Mouse (Mus musculus) liver, adult 2 months (tissue): ENCODE measurements around the gene Btrc. TPM values are rescaled to one million over a fixed set of nuclear protein-coding genes. Genes with fewer than 3 reads are reported as not detected.
"Not testable (repeated sequence)": the region's sequence is repeated elsewhere in the genome, so short reads cannot be mapped to it uniquely, and the experiment has no call there.

Experiments
- DNase-seq: peaks from one replicate; pipeline ENCODE4 v3.0.0-alpha.2; 2011; ENCODE audit warnings: low read depth, low spot score; ENCODE audit errors: extremely low read depth
- H3K27ac ChIP-seq: fragments of 200-500 bp; replicated peaks from 2 replicates; pipeline ENCODE4 v1.5.1; 2012; ENCODE audit warnings: low read depth, mild to moderate bottlenecking, control low read depth, inconsistent platforms, low read length; ENCODE audit not compliant: insufficient read depth
- H3K27me3 ChIP-seq: fragments of 200-500 bp; 2 replicates; pipeline ENCODE4 v1.6.1; 2012; ENCODE audit warnings: mild to moderate bottlenecking, moderate library complexity, low read length, inconsistent platforms; ENCODE audit not compliant: control insufficient read depth, insufficient read depth
- H3K36me3 ChIP-seq: fragments of 200-500 bp; 2 replicates; pipeline ENCODE4 v1.6.1; 2012; ENCODE audit warnings: low read length, inconsistent platforms; ENCODE audit not compliant: control insufficient read depth, insufficient read depth
- H3K4me1 ChIP-seq: fragments of 200-500 bp; 2 replicates; pipeline ENCODE4 v1.6.1; 2011; ENCODE audit warnings: low read length; ENCODE audit not compliant: control insufficient read depth, insufficient read depth
- H3K4me3 ChIP-seq: fragments of 200-500 bp; 2 replicates; pipeline ENCODE4 v1.5.1; 2011; ENCODE audit warnings: low read depth, mild to moderate bottlenecking, control low read depth, low read length, moderate library complexity; ENCODE audit not compliant: insufficient read depth
- H3K79me2 ChIP-seq: fragments of 200-500 bp; 2 replicates; pipeline ENCODE4 v1.6.1; 2012; ENCODE audit warnings: inconsistent platforms, mild to moderate bottlenecking, low read length, moderate library complexity; ENCODE audit not compliant: control insufficient read depth, insufficient read depth
- H3K9ac ChIP-seq: fragments of 200-500 bp; 2 replicates; pipeline ENCODE4 v1.6.1; 2012; ENCODE audit warnings: low read depth, mild to moderate bottlenecking, control low read depth, inconsistent platforms, low read length
- CTCF ChIP-seq: fragments of 200-500 bp; IDR thresholded peaks from 2 replicates; pipeline ENCODE4 v1.5.1; 2011; ENCODE audit warnings: low read depth, low read length, control low read depth
- POLR2A ChIP-seq: fragments of 200-500 bp; IDR thresholded peaks from 2 replicates; pipeline ENCODE4 v1.6.1; 2011; ENCODE audit warnings: low read length, control low read depth; ENCODE audit not compliant: insufficient read depth; ENCODE audit errors: extremely low read depth
- WGBS: fragments of 180-500 bp; shearing (Covaris S2); methylation state at CpG from one replicate; pipeline ENCODE4 v1.1.7; 2018; 5-methylcytosine and 5-hydroxymethylcytosine counted together
- polyA plus RNA-seq: library from polyadenylated mRNA; depleted of rRNA; stranded (reverse); fragments of >200 nt; gene quantifications from 2 replicates; pipeline ENCODE4 v1.2.3, GENCODE M21; 2012
- total RNA-seq: library from RNA; depleted of rRNA; stranded (reverse); fragments of >200 nt; gene quantifications from 2 replicates; pipeline ENCODE4 v1.2.3, GENCODE M21; 2014

Gene Btrc
- total and polyA plus RNA-seq, 2 experiments = 7.8 to 10.9 TPM

DNA sequence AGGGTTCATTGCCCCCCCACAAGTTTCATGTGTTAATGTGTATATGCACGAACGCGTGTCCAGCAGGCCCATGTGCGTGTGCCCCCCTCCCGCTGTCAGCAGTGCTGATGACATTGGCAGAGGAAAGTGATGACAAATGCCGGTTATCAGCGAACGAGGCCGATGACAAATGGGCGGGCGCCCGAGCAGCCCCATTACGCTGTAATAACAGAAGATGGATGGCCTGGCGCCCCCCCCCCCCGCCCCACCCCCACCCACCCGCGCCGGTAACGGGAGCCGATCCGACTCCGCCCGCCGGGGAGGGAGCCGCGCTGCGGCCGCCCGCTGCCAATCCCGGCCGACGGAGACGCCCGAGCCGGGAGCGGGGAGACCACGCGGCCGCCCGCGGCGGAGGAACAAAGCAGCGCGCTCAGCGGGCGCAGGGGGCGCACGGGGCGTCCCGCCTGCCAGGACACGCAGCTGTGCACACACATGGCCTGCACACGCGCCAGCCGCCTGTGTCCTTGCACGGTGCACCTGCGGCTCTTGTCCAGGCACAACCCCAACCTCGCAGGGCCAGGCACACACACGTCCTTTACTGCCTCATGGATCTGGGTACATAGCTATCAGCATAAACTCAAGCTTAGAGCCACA lies 178.0 kb downstream of the Btrc start:
- Histone ChIP-seq H3K4me3 (peak overlapping the region; percentile 19; the same call in 1 of the 2 replicates), H3K79me2 (no peaks in the 10 kb centered on the region), H3K36me3 (no peaks in the 10 kb centered on the region), H3K4me1 (peaks cover 6% of the 10 kb centered on the region; the same call in 1 of the 2 replicates), H3K9ac (peak overlapping the region; percentile 6; the same call in 1 of the 2 replicates), H3K27me3 (peaks cover 8% of the 10 kb centered on the region), H3K27ac (no peak overlapping the region)
- WGBS = 3% methylated on average over 58 of the region's 58 CpGs
- TF ChIP-seq POLR2A (no peak), CTCF (no peak)
- DNase-seq = no peak

DNA sequence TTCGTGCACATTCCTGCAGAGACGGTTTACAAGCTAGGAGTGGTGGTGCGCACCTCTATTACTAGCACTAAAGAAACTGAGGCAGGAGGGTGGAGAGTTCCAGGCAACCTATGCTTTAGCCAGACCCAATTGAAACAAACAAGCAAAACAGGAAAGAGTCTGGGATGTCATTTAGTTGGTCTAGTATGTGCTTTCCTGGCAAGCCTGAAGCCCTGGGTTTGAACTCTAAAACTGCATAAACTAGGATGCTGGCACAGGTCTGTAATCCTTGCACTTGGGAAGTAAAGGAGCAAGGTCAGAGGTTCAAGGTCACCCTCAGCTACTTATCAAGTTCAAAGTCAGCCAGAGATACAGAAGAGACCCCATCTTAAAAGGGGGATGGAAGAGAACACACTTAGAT lies 178.5 kb downstream of the Btrc start:
- TF ChIP-seq POLR2A (no peak), CTCF (no peak)
- 41% methylated on average over 3 of the region's 3 CpGs for WGBS
- H3K27ac ChIP-seq = no peak overlapping the region

GRCm38 (mm10) chr19:45544152-45544924 lies 180.8 kb downstream of the Btrc start:
- H3K36me3 ChIP-seq = no peaks in the 10 kb centered on the region
- TF ChIP-seq CTCF (no peak), POLR2A (no peak)
- H3K4me3 ChIP-seq = peak overlapping the region; percentile 42; the same call in 1 of the 2 replicates
- H3K9ac ChIP-seq = no peak overlapping the region
- no peak for DNase-seq
- peaks cover 8% of the 10 kb centered on the region for H3K27me3 ChIP-seq
- 5% methylated on average over 21 of the region's 26 CpGs for WGBS
- H3K27ac ChIP-seq = no peak overlapping the region
- H3K79me2 ChIP-seq = no peaks in the 10 kb centered on the region
- peaks cover 6% of the 10 kb centered on the region; the same call in 1 of the 2 replicates for H3K4me1 ChIP-seq

More for the DNA sequence above, 178.5 kb downstream of the Btrc start:
- peaks cover 8% of the 10 kb centered on the region for H3K27me3 ChIP-seq
- no peak overlapping the region for H3K4me3 ChIP-seq
- peaks cover 6% of the 10 kb centered on the region; the same call in 1 of the 2 replicates for H3K4me1 ChIP-seq
- DNase-seq = no peak
- no peaks in the 10 kb centered on the region for H3K79me2 ChIP-seq
- H3K9ac ChIP-seq = no peak overlapping the region
- H3K36me3 ChIP-seq = no peaks in the 10 kb centered on the region

DNA sequence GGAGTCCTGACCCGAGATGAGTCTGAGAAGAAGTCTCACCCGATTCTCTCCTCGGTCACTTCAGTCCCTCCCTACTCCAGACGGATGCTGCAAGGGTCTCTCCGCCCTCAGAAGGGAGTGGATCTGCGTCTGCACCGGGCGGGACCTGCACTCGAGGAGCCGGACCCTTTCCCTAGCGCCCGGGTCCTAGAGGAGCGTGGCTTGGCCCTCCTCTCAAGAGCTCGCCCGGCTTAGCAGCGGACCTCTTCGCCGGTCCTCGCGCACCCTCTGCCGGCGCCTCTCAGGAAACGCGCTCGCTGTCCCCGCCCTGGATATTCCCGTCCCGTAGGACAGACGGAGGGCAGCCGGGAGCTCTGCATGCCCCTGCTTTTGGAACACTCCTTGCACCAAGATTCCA lies 181.4 kb downstream of the Btrc start:
- under 1% methylated on average over 30 of the region's 30 CpGs for WGBS
- Histone ChIP-seq H3K36me3 (no peaks in the 10 kb centered on the region), H3K9ac (0 out of 2 replicates have a peak overlapping the region, but pooled peaks have one; percentile 20), H3K79me2 (no peaks in the 10 kb centered on the region), H3K27me3 (peaks cover 8% of the 10 kb centered on the region), H3K27ac (no peak overlapping the region), H3K4me1 (peaks cover 6% of the 10 kb centered on the region; the same call in 1 of the 2 replicates), H3K4me3 (peak overlapping the region; percentile 42; the same call in 1 of the 2 replicates)
- DNase-seq = peak; percentile 21
- TF ChIP-seq CTCF (peak; percentile 86), POLR2A (no peak)

- not testable (repeated sequence) for H3K9ac ChIP-seq, H3K36me3 ChIP-seq, H3K79me2 ChIP-seq, H3K4me1 ChIP-seq, H3K4me3 ChIP-seq, DNase-seq, H3K27ac ChIP-seq, H3K27me3 ChIP-seq
Observed at GRCm38 (mm10) chr19:45548196-45548595, 184.7 kb downstream of the Btrc start.
